10 mouse cellular contexts compared by ENCODE assay signal in genomic region chr13:77548386-77548695, GRCm38 (mm10).
DNase-seq lines count a peak whose midpoint lies in the region; ATAC-seq and TF ChIP-seq lines count a peak whose summit lies in the region.
"Had no signal": no experiment of that assay in that cellular context is flagged by ENCODE, and none has a peak within 500 bp of the region (broad histone marks: within the 10 kb centered on the region; RNA-seq: fewer than 3 reads in every experiment).

No protein-coding gene starts in this region.

- peak overlapping the region; percentile 32 for H3K4me2 ChIP-seq in embryonic facial prominence, embryonic 12.5 days (replicated peaks)
- H3K4me2 ChIP-seq in hindbrain, postnatal 0 days (ENCODE audit: low read depth, low read length) = peak overlapping the region; percentile 50
- peak overlapping the region; percentile 29 for H3K4me2 ChIP-seq in neural tube, embryonic 14.5 days (ENCODE audit: low read depth, low read length)
- H3K4me2 ChIP-seq: liver, embryonic 12.5 days had no signal

- no peak overlapping the region for H3K27ac ChIP-seq in embryonic facial prominence, embryonic 12.5 days
- no peak overlapping the region for H3K27ac ChIP-seq in hindbrain, postnatal 0 days
- H3K27ac ChIP-seq in neural tube, embryonic 14.5 days (ENCODE audit: low read depth, low read length) = no peak overlapping the region
- H3K27ac ChIP-seq: liver, embryonic 12.5 days had no signal

- DNase-seq in layer of hippocampus, postnatal 14 days (ENCODE audit: low spot score in 2 of 2) = peak; percentile 4 to 14
- DNase-seq in layer of hippocampus, postnatal 25 days (ENCODE audit: extremely low spot score in 1 of 2, low spot score in 1 of 2) = no peak
- peak; percentile 32 for DNase-seq in hindbrain, postnatal 0 days (ENCODE audit: low spot score)
- no peak for DNase-seq in lung, postnatal 4 days
- DNase-seq in left cerebral cortex, postnatal 25 days (ENCODE audit: low spot score in 2 of 2) = no peak
- DNase-seq in lung, postnatal 36 days = no peak

- no peaks in the 10 kb centered on the region for H3K4me1 ChIP-seq in embryonic facial prominence, embryonic 12.5 days
- no peaks in the 10 kb centered on the region for H3K4me1 ChIP-seq in hindbrain, postnatal 0 days (ENCODE audit: insufficient read depth, low read length)
- H3K4me1 ChIP-seq in neural tube, embryonic 14.5 days (ENCODE audit: control insufficient read depth, insufficient read depth, low read length) = no peaks in the 10 kb centered on the region
- H3K4me1 ChIP-seq: liver, embryonic 12.5 days had no signal

- no peak overlapping the region for H3K4me3 ChIP-seq in embryonic facial prominence, embryonic 12.5 days
- peak overlapping the region; percentile 11 for H3K4me3 ChIP-seq in hindbrain, postnatal 0 days (ENCODE audit: low read length)
- H3K4me3 ChIP-seq in neural tube, embryonic 14.5 days (ENCODE audit: low read depth, low read length) = no peak overlapping the region
- H3K4me3 ChIP-seq: liver, embryonic 12.5 days had no signal

- intact Hi-C loops in left cerebral cortex, postnatal 25 days (cut with DNase I) = no loop called here

- no peaks in the 10 kb centered on the region for H3K36me3 ChIP-seq in embryonic facial prominence, embryonic 12.5 days
- H3K36me3 ChIP-seq in hindbrain, postnatal 0 days (ENCODE audit: insufficient read depth, low read length) = no peaks in the 10 kb centered on the region
- no peaks in the 10 kb centered on the region for H3K36me3 ChIP-seq in neural tube, embryonic 14.5 days (ENCODE audit: control insufficient read depth, insufficient read depth, low read length)
- H3K36me3 ChIP-seq: G1E; liver, embryonic 12.5 days had no signal

- WGBS in embryonic facial prominence, embryonic 12.5 days = 13% methylated on average over 3 of the region's 3 CpGs
- WGBS in hindbrain, postnatal 0 days = 5% methylated on average over 3 of the region's 3 CpGs
- WGBS in neural tube, embryonic 14.5 days = 1% methylated on average over 3 of the region's 3 CpGs

- TF ChIP-seq CTCF in hindbrain, postnatal 0 days (IDR thresholded peaks at IDR 0.05; ENCODE audit: low read depth) = no peak

- no peaks in the 10 kb centered on the region for H3K27me3 ChIP-seq in embryonic facial prominence, embryonic 12.5 days
- no peaks in the 10 kb centered on the region for H3K27me3 ChIP-seq in hindbrain, postnatal 0 days (ENCODE audit: insufficient read depth, low read length)
- H3K27me3 ChIP-seq in neural tube, embryonic 14.5 days (ENCODE audit: control insufficient read depth, insufficient read depth, low read length) = no peaks in the 10 kb centered on the region
- H3K27me3 ChIP-seq: liver, embryonic 12.5 days had no signal

- H3K9ac ChIP-seq in embryonic facial prominence, embryonic 12.5 days = no peak overlapping the region
- H3K9ac ChIP-seq in hindbrain, postnatal 0 days (replicated peaks; ENCODE audit: low read length) = no peak overlapping the region
- no peak overlapping the region for H3K9ac ChIP-seq in neural tube, embryonic 14.5 days (replicated peaks; ENCODE audit: low read depth, low read length)
- H3K9ac ChIP-seq: liver, embryonic 12.5 days had no signal

- H3K9me3 ChIP-seq in embryonic facial prominence, embryonic 12.5 days = no peaks in the 10 kb centered on the region
- H3K9me3 ChIP-seq in hindbrain, postnatal 0 days (ENCODE audit: low read length) = no peaks in the 10 kb centered on the region
- no peaks in the 10 kb centered on the region for H3K9me3 ChIP-seq in neural tube, embryonic 14.5 days (ENCODE audit: control insufficient read depth, low read length)
- H3K9me3 ChIP-seq: G1E; liver, embryonic 12.5 days had no signal

- no peak for ATAC-seq in embryonic facial prominence, embryonic 12.5 days (ENCODE audit: insufficient number of reproducible peaks, insufficient read depth, low FRiP score, low TSS enrichment)
- ATAC-seq in hindbrain, postnatal 0 days = 0 out of 2 replicates have a peak, but pooled peaks have one; percentile 32
- ATAC-seq in neural tube, embryonic 14.5 days (ENCODE audit: low read depth) = peak; percentile 85
- ATAC-seq: liver, embryonic 12.5 days had no signal

Comparison
In these comparisons a context has a peak if more than half of its experiments do, and no peak if none do; other contexts are left out.
1. DNase-seq: peak in layer of hippocampus, postnatal 14 days (2 of 2) and hindbrain, postnatal 0 days (single experiment); none in layer of hippocampus, postnatal 25 days (0 of 2), lung, postnatal 4 days (0 of 2), left cerebral cortex, postnatal 25 days (0 of 2) and lung, postnatal 36 days (single experiment).
2. Peak in every context shown above with its lines, with median percentiles within 50 percentile points of each other: H3K4me2 ChIP-seq.